Mouse (Mus musculus) C2C12 (cell line): Measurements from ENCODE around the gene Fundc1.

Experiments
- CEBPB ChIP-seq: IDR thresholded peaks from one replicate; pipeline ENCODE4 v1.6.1; 2011; ENCODE audit warnings: low read depth, mild to moderate bottlenecking, control low read depth, moderate library complexity
- CTCF ChIP-seq: IDR thresholded peaks from one replicate; pipeline ENCODE4 v1.5.1; 2011; ENCODE audit not compliant: control insufficient read depth, insufficient read depth, insufficient read length
- FOSL1 ChIP-seq: IDR thresholded peaks from one replicate; pipeline ENCODE4 v1.8.0; 2011; ENCODE audit warnings: mild to moderate bottlenecking, low read length; ENCODE audit not compliant: poor library complexity, insufficient read depth, severe bottlenecking
- MAX ChIP-seq: IDR thresholded peaks from one replicate; pipeline ENCODE4 v1.6.1; 2011; ENCODE audit warnings: mild to moderate bottlenecking, control low read depth
- USF1 ChIP-seq: IDR thresholded peaks from one replicate; pipeline ENCODE4 v1.6.1; 2011; ENCODE audit warnings: low read depth, mild to moderate bottlenecking, control low read depth, moderate library complexity

GRCm38 (mm10) chrX:17554488-17554887, 17.6 kb downstream of the Fundc1 start:
- TF ChIP-seq CEBPB (no peak), CTCF (no peak), MAX (no peak), USF1 (no peak), FOSL1 (no peak)
